Mouse (Mus musculus): ENCODE data around the gene 3110009E18Rik. TPM values are rescaled to one million over a fixed set of nuclear protein-coding genes. Genes with fewer than 3 reads are reported as not detected.

Gene 3110009E18Rik
- polyA plus RNA-seq (2012; ENCODE audit: insufficient read depth, insufficient read length, missing spikeins), result 5.3 and 8.7 TPM in 2 replicates

GRCm38 (mm10) chr1:120120969-120121811, at the start of gene 3110009E18Rik, which contains the start of gene Dbi:
3110009E18Rik (plus strand) TSS chr1:120121187.
Dbi (minus strand) TSS chr1:120121078.
- Histone ChIP-seq H3K4me3 (ENCODE audit: insufficient read depth, low read length) (peak within 1 kb of the TSS; percentile 81), H3K27ac (ENCODE audit: insufficient read depth, low read depth, low read length) (peak within 1 kb of the TSS; percentile 82), H3K4me1 (ENCODE audit: control insufficient read depth, insufficient read depth, low read length) (peaks cover 34% of the 10 kb centered on the region)
- TF ChIP-seq CTCF (IDR thresholded peaks at IDR 0.05; ENCODE audit: low read depth, low read length) (no peak), POLR2A (IDR thresholded peaks at IDR 0.05; ENCODE audit: borderline replicate concordance, low read depth, low read length) (no peak)

- TF ChIP-seq POLR2A (IDR thresholded peaks at IDR 0.05; ENCODE audit: borderline replicate concordance, low read depth, low read length) (no peak), CTCF (IDR thresholded peaks at IDR 0.05; ENCODE audit: low read depth, low read length) (no peak)
- Histone ChIP-seq H3K4me3 (ENCODE audit: insufficient read depth, low read length) (peak overlapping the region; percentile 72), H3K4me1 (ENCODE audit: control insufficient read depth, insufficient read depth, low read length) (peaks cover 32% of the 10 kb centered on the region), H3K27ac (ENCODE audit: insufficient read depth, low read depth, low read length) (0 out of 2 replicates have a peak overlapping the region, but pooled peaks have one; percentile 14)
Measured at GRCm38 (mm10) chr1:120072900-120073299, 48.1 kb upstream of the 3110009E18Rik start.

- Histone ChIP-seq H3K27ac (ENCODE audit: insufficient read depth, low read depth, low read length) (peak within 1 kb of the TSS; percentile 88), H3K4me3 (ENCODE audit: insufficient read depth, low read length) (peak within 1 kb of the TSS; percentile 72), H3K4me1 (ENCODE audit: control insufficient read depth, insufficient read depth, low read length) (peaks cover 32% of the 10 kb centered on the region)
- no peak for TF ChIP-seq POLR2A (IDR thresholded peaks at IDR 0.05; ENCODE audit: borderline replicate concordance, low read depth, low read length)
- no peak for TF ChIP-seq CTCF (IDR thresholded peaks at IDR 0.05; ENCODE audit: low read depth, low read length)
Measured at GRCm38 (mm10) chr1:120073519-120074306, 47.3 kb upstream of the 3110009E18Rik start, which contains the start of gene Tmem37. Tmem37 (minus strand) TSS chr1:120074074.

GRCm38 (mm10) chr1:120074307-120074702, 46.7 kb upstream of the 3110009E18Rik start:
- Histone ChIP-seq H3K27ac (ENCODE audit: insufficient read depth, low read depth, low read length) (peak overlapping the region; percentile 88), H3K4me1 (ENCODE audit: control insufficient read depth, insufficient read depth, low read length) (peaks cover 30% of the 10 kb centered on the region), H3K4me3 (ENCODE audit: insufficient read depth, low read length) (peak overlapping the region; percentile 72)
- TF ChIP-seq POLR2A (IDR thresholded peaks at IDR 0.05; ENCODE audit: borderline replicate concordance, low read depth, low read length) (no peak), CTCF (IDR thresholded peaks at IDR 0.05; ENCODE audit: low read depth, low read length) (no peak)

- Histone ChIP-seq H3K4me3 (ENCODE audit: insufficient read depth, low read length) (no peak overlapping the region), H3K27ac (ENCODE audit: insufficient read depth, low read depth, low read length) (peak overlapping the region; percentile 88), H3K4me1 (ENCODE audit: control insufficient read depth, insufficient read depth, low read length) (peaks cover 30% of the 10 kb centered on the region)
- TF ChIP-seq POLR2A (IDR thresholded peaks at IDR 0.05; ENCODE audit: borderline replicate concordance, low read depth, low read length) (no peak), CTCF (IDR thresholded peaks at IDR 0.05; ENCODE audit: low read depth, low read length) (no peak)
Measured at GRCm38 (mm10) chr1:120074931-120075330, 46.1 kb upstream of the 3110009E18Rik start.

- H3K27ac ChIP-seq (ENCODE audit: insufficient read depth, low read depth, low read length), result peak overlapping the region; percentile 88
- TF ChIP-seq CTCF (IDR thresholded peaks at IDR 0.05; ENCODE audit: low read depth, low read length), result no peak
- no peak for TF ChIP-seq POLR2A (IDR thresholded peaks at IDR 0.05; ENCODE audit: borderline replicate concordance, low read depth, low read length)
- H3K4me3 ChIP-seq (ENCODE audit: insufficient read depth, low read length), result no peak overlapping the region
- peaks cover 30% of the 10 kb centered on the region for H3K4me1 ChIP-seq (ENCODE audit: control insufficient read depth, insufficient read depth, low read length)
Measured at GRCm38 (mm10) chr1:120075507-120075906, 45.5 kb upstream of the 3110009E18Rik start.

- peaks cover 37% of the 10 kb centered on the region for H3K4me1 ChIP-seq (ENCODE audit: control insufficient read depth, insufficient read depth, low read length)
- no peak overlapping the region for H3K27ac ChIP-seq (ENCODE audit: insufficient read depth, low read depth, low read length)
- H3K4me3 ChIP-seq (ENCODE audit: insufficient read depth, low read length), result no peak overlapping the region
- no peak for TF ChIP-seq CTCF (IDR thresholded peaks at IDR 0.05; ENCODE audit: low read depth, low read length)
Measured at GRCm38 (mm10) chr1:120077746-120078410, 43.1 kb upstream of the 3110009E18Rik start.

GRCm38 (mm10) chr1:120080632-120081031, 40.4 kb upstream of the 3110009E18Rik start:
- peaks cover 21% of the 10 kb centered on the region for H3K4me1 ChIP-seq (ENCODE audit: control insufficient read depth, insufficient read depth, low read length)
- no peak for TF ChIP-seq POLR2A (IDR thresholded peaks at IDR 0.05; ENCODE audit: borderline replicate concordance, low read depth, low read length)
- TF ChIP-seq CTCF (IDR thresholded peaks at IDR 0.05; ENCODE audit: low read depth, low read length), result no peak
- H3K4me3 ChIP-seq (ENCODE audit: insufficient read depth, low read length), result no peak overlapping the region
- H3K27ac ChIP-seq (ENCODE audit: insufficient read depth, low read depth, low read length), result no peak overlapping the region

- TF ChIP-seq POLR2A (IDR thresholded peaks at IDR 0.05; ENCODE audit: borderline replicate concordance, low read depth, low read length) (no peak), CTCF (IDR thresholded peaks at IDR 0.05; ENCODE audit: low read depth, low read length) (no peak)
- H3K27ac ChIP-seq (ENCODE audit: insufficient read depth, low read depth, low read length), result no peak overlapping the region
- peaks cover 13% of the 10 kb centered on the region for H3K4me1 ChIP-seq (ENCODE audit: control insufficient read depth, insufficient read depth, low read length)
- no peak overlapping the region for H3K4me3 ChIP-seq (ENCODE audit: insufficient read depth, low read length)
Measured at GRCm38 (mm10) chr1:120082957-120083585, 37.9 kb upstream of the 3110009E18Rik start.

Data from bone marrow macrophage, adult 2 months (primary cell).